Mouse (Mus musculus) ES-E14 (cell line): ENCODE results near the gene Sos1.

Source experiments
- HCFC1 ChIP-seq: IDR thresholded peaks from 2 replicates; pipeline ENCODE4 v1.6.1; 2012; ENCODE audit warnings: low read length, inconsistent platforms, borderline replicate concordance; ENCODE audit not compliant: insufficient read depth
- ZC3H11A ChIP-seq: IDR thresholded peaks from 2 replicates; pipeline ENCODE4 v1.6.1; 2012; ENCODE audit warnings: low read depth, mild to moderate bottlenecking, inconsistent platforms, low read length, borderline replicate concordance

GRCm38 (mm10) chr17:80500025-80500424, 19.8 kb upstream of the Sos1 start:
- TF ChIP-seq HCFC1 (no peak), ZC3H11A (no peak)
